Mouse (Mus musculus): ENCODE measurements around the gene Rangrf.
A peak's percentile ranks its signal among the peaks of the same experiment; 100 is the strongest.
"Not testable (repeated sequence)": the region's sequence is repeated elsewhere in the genome, so short reads cannot be mapped to it uniquely, and the experiment has no call there.

The Rangrf gene

DNA sequence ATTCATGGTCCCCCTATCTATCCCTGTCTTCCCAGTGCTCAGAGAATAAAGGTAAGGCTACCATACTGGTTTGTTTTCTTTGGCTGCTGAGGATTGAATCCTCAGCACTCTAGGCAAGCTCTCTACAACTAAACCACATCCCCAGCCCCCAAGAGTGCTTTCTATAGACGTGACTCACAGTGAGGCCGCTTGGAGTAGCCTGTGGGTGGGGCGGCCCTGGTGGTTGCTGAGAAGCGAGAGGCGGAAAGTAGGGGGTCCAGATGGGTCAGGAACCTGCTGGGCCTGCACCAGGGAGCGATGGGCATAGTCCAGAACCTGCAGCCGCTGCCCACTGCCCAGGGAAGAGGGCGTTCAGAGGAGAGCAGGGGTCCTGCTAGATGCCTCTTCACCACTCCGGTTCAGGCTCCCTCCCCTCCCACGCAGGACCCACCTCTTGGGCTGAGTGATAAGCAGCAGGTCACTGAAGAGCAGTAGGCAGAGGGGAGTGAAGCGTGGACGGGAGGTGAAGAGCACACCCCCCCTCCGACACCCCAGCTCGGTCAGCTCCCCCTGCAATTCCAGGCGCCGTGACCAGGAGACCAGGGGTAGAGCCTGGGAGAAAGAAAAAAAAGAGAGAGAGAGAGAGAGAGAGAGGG, 28.1 kb downstream of the Rangrf start:
- DNase-seq (ENCODE audit: low read depth in 2 of 2, low spot score in 2 of 2), result no peak

DNA sequence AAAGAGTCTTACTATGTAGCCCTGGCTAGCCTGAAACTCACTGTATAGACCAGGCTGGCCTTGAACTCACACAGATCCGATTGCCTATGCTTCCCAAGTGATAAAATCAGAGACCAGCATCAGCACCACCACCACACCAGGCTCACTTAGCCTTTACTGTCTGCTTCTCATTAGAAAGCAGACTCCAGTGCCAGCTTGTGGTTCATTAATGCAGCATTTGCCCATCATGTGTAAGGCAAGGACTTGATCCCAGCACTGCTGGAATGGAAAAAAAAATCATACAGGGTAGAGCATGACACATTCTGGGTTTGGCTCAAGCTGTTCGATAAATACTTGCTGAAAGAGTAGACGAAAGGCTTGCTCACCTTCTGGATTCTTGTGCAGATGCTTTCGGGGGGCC, 29.0 kb downstream of the Rangrf start:
- DNase-seq (ENCODE audit: low read depth in 2 of 2, low spot score in 2 of 2), result no peak

DNA sequence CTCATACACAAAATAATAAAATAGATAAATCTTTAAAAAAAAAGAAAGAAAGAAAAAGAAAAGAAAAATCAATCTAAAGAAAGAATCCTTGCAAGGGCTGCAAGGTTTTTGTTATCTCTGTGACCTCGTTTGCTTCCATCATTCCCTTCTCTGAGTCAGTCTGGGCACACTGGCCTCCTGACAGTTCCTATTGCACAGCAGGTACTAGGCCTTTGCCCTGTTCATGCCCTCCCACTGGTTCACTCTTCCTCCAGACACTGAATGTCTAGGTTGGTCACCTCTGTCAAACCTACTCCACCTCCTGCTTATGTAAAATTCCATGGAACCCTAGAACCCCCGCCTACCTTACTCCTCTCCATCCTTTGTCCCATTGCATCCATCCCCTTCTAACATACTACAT, 29.7 kb downstream of the Rangrf start:
- DNase-seq (ENCODE audit: low read depth in 2 of 2, low spot score in 2 of 2), result no peak

DNA sequence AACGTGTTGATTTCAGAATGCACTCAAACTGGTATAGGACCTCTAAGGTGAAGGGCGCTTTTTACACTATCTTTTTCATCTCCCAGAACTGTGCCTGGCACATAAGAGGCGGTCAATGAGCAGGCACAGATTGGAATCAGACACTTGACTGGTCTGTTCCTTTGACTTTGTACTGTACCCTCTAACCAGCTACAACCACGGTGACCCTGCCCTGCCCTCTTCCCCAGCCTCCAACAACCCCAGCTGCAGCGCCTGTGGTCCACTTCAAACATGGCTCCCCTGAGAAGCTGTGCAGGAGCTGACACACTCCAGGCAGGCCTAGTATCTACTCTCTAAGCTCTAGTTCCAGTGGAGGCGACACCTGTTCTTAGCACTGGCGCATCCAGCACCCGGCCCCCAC, 32.3 kb downstream of the Rangrf start:
- DNase-seq (ENCODE audit: low read depth in 2 of 2, low spot score in 2 of 2), result no peak

DNA sequence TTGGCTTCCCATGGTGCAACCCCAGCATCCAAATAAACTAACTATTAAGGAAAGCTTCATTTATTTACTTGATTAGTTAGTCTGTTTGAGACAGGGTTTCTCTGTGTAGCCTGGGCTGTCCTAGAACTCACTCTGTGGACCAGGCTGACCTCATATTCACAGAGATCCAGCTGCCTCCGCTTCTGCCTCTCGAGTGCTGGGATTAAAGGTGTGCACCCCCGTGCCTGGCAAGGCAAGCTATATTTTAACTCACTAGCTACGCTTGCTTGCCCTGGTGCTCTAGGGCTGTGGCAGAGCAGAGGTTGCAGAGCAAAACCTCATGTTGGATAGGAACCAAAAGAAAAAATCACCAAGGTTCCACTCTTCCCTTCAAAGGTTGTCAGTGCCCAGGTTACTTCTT, 34.5 kb downstream of the Rangrf start:
- DNase-seq (ENCODE audit: low read depth in 2 of 2, low spot score in 2 of 2), result no peak

DNA sequence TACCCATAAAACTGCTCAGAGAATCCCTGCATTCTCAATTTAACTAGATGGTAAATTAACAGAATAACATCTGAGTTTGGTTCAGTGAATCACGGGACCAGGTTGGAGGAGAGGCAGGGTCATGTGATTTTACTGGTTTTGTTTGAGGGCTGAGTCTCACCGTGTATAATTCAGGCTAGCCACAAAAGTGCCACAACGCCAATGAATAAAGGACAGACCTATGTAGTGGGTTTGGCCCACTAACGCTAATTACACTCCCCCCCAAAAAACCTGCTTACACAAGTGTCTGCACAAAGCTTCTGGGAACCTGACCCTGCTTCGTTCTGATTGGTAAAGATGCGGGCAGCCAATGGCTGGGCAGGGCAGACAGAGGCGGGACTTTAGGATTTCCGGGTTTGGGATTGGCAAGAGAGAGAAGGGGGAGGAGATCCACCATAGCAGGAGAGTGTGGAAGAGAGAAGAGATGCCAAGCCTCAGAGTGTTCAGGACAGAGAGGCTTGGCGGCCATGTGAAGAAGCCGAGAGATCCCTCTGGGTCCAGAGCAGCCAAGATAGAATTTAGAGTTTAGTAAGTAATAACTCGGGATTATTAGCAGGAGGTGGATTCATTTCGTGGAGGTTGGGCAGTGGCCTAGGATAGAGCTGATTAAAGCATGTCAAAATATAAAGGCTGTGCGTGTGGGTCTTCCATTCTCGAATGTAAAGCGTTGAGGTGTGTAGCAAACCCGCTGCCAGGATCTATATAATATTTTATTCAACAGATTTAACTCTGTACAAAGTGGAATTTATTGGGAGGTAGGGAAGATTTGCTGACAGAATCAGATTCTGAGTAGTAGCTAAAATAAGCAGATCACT, 35.3 kb downstream of the Rangrf start:
- peak; percentile 69 to 82 for DNase-seq (ENCODE audit: low read depth in 2 of 2, low spot score in 2 of 2)

DNA sequence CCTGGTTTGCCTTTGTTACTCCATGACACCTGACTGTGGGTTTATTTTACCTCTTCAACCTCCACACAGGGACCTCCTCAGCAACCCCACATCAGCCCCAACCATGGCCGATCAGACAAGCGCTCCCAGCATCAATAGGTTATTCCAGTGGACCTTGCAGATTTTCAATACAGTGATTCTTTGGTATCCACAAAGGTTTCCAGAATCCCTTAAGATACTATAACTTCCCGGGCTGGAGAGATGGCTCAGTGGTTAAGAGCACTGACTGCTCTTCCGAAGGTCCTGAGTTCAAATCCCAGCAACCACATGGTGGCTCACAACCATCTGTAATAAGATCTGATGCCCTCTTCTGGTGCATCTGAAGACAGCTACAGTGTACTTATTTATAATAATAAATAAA, 38.0 kb downstream of the Rangrf start:
- not testable (repeated sequence) for DNase-seq (ENCODE audit: low read depth in 2 of 2, low spot score in 2 of 2)

DNA sequence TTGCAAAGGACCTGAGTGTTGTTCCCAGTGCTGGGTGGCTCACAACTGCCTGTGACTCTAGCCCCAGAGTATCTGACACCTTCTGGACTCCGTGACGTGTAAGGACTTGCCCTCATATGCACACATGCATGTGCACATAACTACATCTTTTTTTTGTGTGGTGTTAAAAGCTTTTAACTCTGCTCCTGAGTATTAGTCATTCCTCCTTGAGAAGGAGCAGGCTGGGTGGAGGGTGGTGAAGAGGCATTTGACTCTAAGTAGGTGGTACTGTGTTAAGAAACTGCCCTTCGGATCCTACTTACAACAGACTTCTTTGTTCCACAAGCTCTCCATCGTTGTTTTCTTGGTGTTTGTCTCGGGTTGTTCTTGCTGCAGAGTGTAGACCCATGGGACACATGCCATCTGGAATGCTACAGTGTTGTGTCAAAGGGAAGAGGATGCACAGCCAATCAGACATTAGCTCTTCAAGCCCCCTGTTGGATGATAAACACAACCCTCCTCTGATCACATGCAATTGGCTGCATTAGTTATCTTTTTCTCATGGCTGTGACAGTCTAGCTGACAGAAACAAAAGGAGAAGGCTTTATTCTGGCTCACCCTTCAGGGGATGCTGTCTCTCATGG, 41.0 kb downstream of the Rangrf start:
- no peak for DNase-seq (ENCODE audit: low read depth in 2 of 2, low spot score in 2 of 2)

DNA sequence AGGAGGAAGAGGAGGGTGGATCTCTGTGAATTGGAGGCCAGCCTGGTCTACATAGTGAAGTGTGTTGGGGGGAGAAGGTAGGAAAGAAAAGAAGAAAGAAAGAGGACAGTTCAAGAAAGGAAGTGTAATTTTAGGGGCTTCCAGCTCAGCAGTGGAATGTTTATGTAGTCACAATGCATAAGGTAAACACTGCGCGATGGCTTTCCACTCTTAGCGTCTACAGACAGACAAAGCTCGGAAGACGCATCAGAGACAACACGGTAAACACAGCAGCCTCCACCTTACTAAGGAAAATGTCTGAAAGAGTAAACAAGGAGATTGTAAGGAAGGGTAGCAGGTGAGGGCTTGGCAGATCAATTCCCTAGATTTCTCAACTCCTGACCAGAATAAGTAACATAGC, 45.0 kb downstream of the Rangrf start:
- no peak for DNase-seq (ENCODE audit: low read depth in 2 of 2, low spot score in 2 of 2)

DNA sequence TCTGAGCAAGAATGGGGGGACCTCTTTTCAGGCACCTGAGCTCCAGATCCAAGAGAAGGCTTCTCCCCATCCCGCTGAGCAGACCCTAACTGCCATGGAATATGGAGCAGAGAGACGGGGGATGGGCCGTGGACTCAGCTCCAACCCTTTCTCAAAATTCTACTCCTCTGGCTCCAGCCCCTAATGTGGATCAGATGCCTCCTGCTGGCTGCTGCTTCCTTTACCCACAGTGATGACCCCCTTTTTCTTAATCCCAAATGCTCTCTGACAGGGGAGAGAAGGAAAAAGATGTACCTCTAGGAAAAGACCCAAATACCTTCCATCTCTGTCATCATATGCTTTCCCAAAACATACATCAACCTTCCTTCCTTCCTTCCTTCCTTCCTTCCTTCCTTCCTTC, 48.0 kb downstream of the Rangrf start, which contains the start of gene Odf4:
TSS of gene Odf4 (minus strand) at position 101 of the 400 bp plus-strand sequence.
- no peak for DNase-seq (ENCODE audit: low read depth in 2 of 2, low spot score in 2 of 2)

DNA sequence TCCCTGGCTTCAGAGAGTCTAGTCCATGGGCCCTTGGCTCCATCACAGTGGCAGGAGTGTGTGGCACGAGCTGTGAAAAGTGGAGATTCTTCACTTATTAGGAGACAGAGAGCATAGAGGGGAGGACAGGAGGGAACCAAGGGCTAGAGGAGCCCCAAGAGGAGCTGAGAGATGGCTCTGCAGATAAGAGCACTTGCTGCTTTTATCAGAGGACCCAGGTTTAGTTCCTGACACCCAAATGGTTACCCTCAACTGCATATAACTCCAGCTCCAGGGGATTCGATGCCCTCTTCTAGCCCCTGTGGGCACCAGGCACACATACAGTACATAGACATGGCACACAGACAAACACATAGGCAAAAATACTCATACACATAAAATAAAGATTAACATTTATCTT, 50.2 kb downstream of the Rangrf start:
- DNase-seq (ENCODE audit: low read depth in 2 of 2, low spot score in 2 of 2), result no peak

DNA sequence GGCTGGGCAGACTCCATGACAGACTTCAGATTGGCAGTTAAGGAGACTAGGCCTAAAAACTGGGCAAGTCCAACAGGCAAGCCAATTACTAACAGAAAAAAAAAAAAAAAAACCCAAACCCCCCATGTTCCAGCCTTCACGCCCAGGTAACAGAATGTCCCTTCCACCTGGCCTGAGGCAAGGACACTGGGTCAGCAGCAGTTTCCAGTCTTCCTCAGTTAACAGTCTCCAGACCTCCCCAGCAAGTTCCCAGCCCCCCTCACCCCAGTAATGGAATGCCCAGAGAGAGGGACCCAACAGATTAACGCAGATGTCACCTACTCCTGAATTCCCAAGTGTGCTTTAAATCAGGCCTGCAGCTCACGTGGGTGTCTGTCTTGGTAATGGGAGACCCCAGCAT, 51.8 kb downstream of the Rangrf start:
- no peak for DNase-seq (ENCODE audit: low read depth in 2 of 2, low spot score in 2 of 2)

Data from CD8-positive naive resting alpha-beta T cell, adult 2 months (primary cell).